Mouse (Mus musculus): ENCODE measurements around the gene Col19a1. TPM values are rescaled to one million over a fixed set of nuclear protein-coding genes. Genes with fewer than 3 reads are reported as not detected.
"Not testable (repeated sequence)": the region's sequence is repeated elsewhere in the genome, so short reads cannot be mapped to it uniquely, and the experiment has no call there.

Col19a1 gene
- 0.31 and 0.68 TPM in 2 replicates for polyA plus RNA-seq (2016; fragmentation: Nextera tagmentation; extraction: Ambion mirVana)

- Histone ChIP-seq H3K4me1 (peaks cover 4% of the 10 kb centered on the region; the same call in 1 of the 2 replicates), H3K4me2 (replicated peaks) (peak within 1 kb of the TSS; percentile 98), H3K36me3 (no peaks in the 10 kb centered on the region), H3K27me3 (peaks cover 56% of the 10 kb centered on the region), H3K9me3 (no peaks in the 10 kb centered on the region), H3K9ac (replicated peaks) (peak within 1 kb of the TSS; percentile 35; the same call in 1 of the 2 replicates), H3K27ac (replicated peaks) (no peak within 1 kb of the TSS), H3K4me3 (peak within 1 kb of the TSS; percentile 55)
- WGBS, result under 1% methylated on average over 22 of the region's 22 CpGs
- ATAC-seq (ENCODE audit: low FRiP score, low read depth), result peak; percentile 64
Observed at GRCm38 (mm10) chr1:24587141-24587541, at the start of gene Col19a1. Gene Col19a1 (minus strand): TSS chr1:24587472.

- no peak overlapping the region for H3K27ac ChIP-seq (replicated peaks)
- no peaks in the 10 kb centered on the region for H3K4me1 ChIP-seq
- H3K4me3 ChIP-seq, result no peak overlapping the region
- H3K36me3 ChIP-seq, result no peaks in the 10 kb centered on the region
- 41% methylated on average over 14 of the region's 14 CpGs for WGBS
- no peaks in the 10 kb centered on the region for H3K9me3 ChIP-seq
- H3K27me3 ChIP-seq, result no peaks in the 10 kb centered on the region
- no peak for ATAC-seq (ENCODE audit: low FRiP score, low read depth)
- H3K4me2 ChIP-seq (replicated peaks), result no peak overlapping the region
- H3K9ac ChIP-seq (replicated peaks), result no peak overlapping the region
Observed at GRCm38 (mm10) chr1:24633553-24634132, 46.4 kb upstream of the Col19a1 start.

- H3K4me1 ChIP-seq; H3K27me3 ChIP-seq; H3K9ac ChIP-seq (replicated peaks); H3K36me3 ChIP-seq; H3K4me3 ChIP-seq; H3K4me2 ChIP-seq (replicated peaks); H3K27ac ChIP-seq (replicated peaks); ATAC-seq (ENCODE audit: low FRiP score, low read depth); H3K9me3 ChIP-seq: not testable (repeated sequence)
- 0% methylated on average over 1 of the region's 2 CpGs for WGBS
Observed at GRCm38 (mm10) chr1:24612556-24612955, 25.3 kb upstream of the Col19a1 start.

- 96% methylated on average over 19 of the region's 19 CpGs for WGBS
- H3K9me3 ChIP-seq, result no peaks in the 10 kb centered on the region
- ATAC-seq (ENCODE audit: low FRiP score, low read depth), result no peak
- no peak overlapping the region for H3K9ac ChIP-seq (replicated peaks)
- H3K4me3 ChIP-seq, result no peak overlapping the region
- H3K27ac ChIP-seq (replicated peaks), result no peak overlapping the region
- H3K4me2 ChIP-seq (replicated peaks), result no peak overlapping the region
- H3K27me3 ChIP-seq, result no peaks in the 10 kb centered on the region
- no peaks in the 10 kb centered on the region for H3K36me3 ChIP-seq
- H3K4me1 ChIP-seq, result no peaks in the 10 kb centered on the region
Observed at GRCm38 (mm10) chr1:24595096-24595495, 7.8 kb upstream of the Col19a1 start.

GRCm38 (mm10) chr1:24586370-24587140 lies 717 bp downstream of the Col19a1 start:
- peak; percentile 82 for ATAC-seq (ENCODE audit: low FRiP score, low read depth)
- H3K36me3 ChIP-seq, result no peaks in the 10 kb centered on the region
- H3K9ac ChIP-seq (replicated peaks), result peak overlapping the region; percentile 35; the same call in 1 of the 2 replicates
- H3K27me3 ChIP-seq, result peaks cover 56% of the 10 kb centered on the region
- H3K9me3 ChIP-seq, result no peaks in the 10 kb centered on the region
- no peak overlapping the region for H3K27ac ChIP-seq (replicated peaks)
- peaks cover 4% of the 10 kb centered on the region; the same call in 1 of the 2 replicates for H3K4me1 ChIP-seq
- peak overlapping the region; percentile 55 for H3K4me3 ChIP-seq
- 1% methylated on average over 72 of the region's 72 CpGs for WGBS
- peak overlapping the region; percentile 98 for H3K4me2 ChIP-seq (replicated peaks)

- Histone ChIP-seq H3K27me3 (no peaks in the 10 kb centered on the region), H3K4me3 (no peak overlapping the region), H3K9ac (replicated peaks) (no peak overlapping the region), H3K36me3 (no peaks in the 10 kb centered on the region), H3K27ac (replicated peaks) (no peak overlapping the region), H3K4me1 (no peaks in the 10 kb centered on the region), H3K9me3 (no peaks in the 10 kb centered on the region), H3K4me2 (replicated peaks) (no peak overlapping the region)
- ATAC-seq (ENCODE audit: low FRiP score, low read depth), result no peak
- 86% methylated on average over 8 of the region's 8 CpGs for WGBS
Observed at GRCm38 (mm10) chr1:24572602-24573001, 14.7 kb downstream of the Col19a1 start.

GRCm38 (mm10) chr1:24564113-24564512 lies 23.2 kb downstream of the Col19a1 start:
- H3K4me1 ChIP-seq, result no peaks in the 10 kb centered on the region
- no peak overlapping the region for H3K9ac ChIP-seq (replicated peaks)
- H3K27ac ChIP-seq (replicated peaks), result no peak overlapping the region
- H3K36me3 ChIP-seq, result no peaks in the 10 kb centered on the region
- WGBS, result 57% methylated on average over 2 of the region's 2 CpGs
- no peaks in the 10 kb centered on the region for H3K9me3 ChIP-seq
- ATAC-seq (ENCODE audit: low FRiP score, low read depth), result no peak
- H3K27me3 ChIP-seq, result no peaks in the 10 kb centered on the region
- H3K4me2 ChIP-seq (replicated peaks), result no peak overlapping the region
- H3K4me3 ChIP-seq, result no peak overlapping the region

GRCm38 (mm10) chr1:24558005-24558404 lies 29.3 kb downstream of the Col19a1 start:
- H3K27me3 ChIP-seq, result no peaks in the 10 kb centered on the region
- H3K9ac ChIP-seq (replicated peaks), result no peak overlapping the region
- no peak for ATAC-seq (ENCODE audit: low FRiP score, low read depth)
- no peaks in the 10 kb centered on the region for H3K36me3 ChIP-seq
- no peaks in the 10 kb centered on the region; the same call in 1 of the 2 replicates for H3K4me1 ChIP-seq
- no peaks in the 10 kb centered on the region for H3K9me3 ChIP-seq
- no peak overlapping the region for H3K4me3 ChIP-seq
- 60% methylated on average over 10 of the region's 10 CpGs for WGBS
- no peak overlapping the region for H3K27ac ChIP-seq (replicated peaks)
- H3K4me2 ChIP-seq (replicated peaks), result no peak overlapping the region

- Histone ChIP-seq H3K9ac (replicated peaks) (no peak overlapping the region), H3K9me3 (no peaks in the 10 kb centered on the region), H3K27ac (replicated peaks) (no peak overlapping the region), H3K36me3 (no peaks in the 10 kb centered on the region), H3K4me3 (no peak overlapping the region), H3K27me3 (no peaks in the 10 kb centered on the region), H3K4me2 (replicated peaks) (no peak overlapping the region), H3K4me1 (no peaks in the 10 kb centered on the region; the same call in 1 of the 2 replicates)
- no peak for ATAC-seq (ENCODE audit: low FRiP score, low read depth)
- 43% methylated on average over 4 of the region's 4 CpGs for WGBS
Observed at GRCm38 (mm10) chr1:24553462-24553861, 33.8 kb downstream of the Col19a1 start.

- no peak overlapping the region for H3K4me2 ChIP-seq (replicated peaks)
- H3K9me3 ChIP-seq, result no peaks in the 10 kb centered on the region
- H3K9ac ChIP-seq (replicated peaks), result no peak overlapping the region
- ATAC-seq (ENCODE audit: low FRiP score, low read depth), result no peak
- H3K4me1 ChIP-seq, result no peaks in the 10 kb centered on the region
- no peaks in the 10 kb centered on the region for H3K27me3 ChIP-seq
- H3K36me3 ChIP-seq, result no peaks in the 10 kb centered on the region
- no peak overlapping the region for H3K27ac ChIP-seq (replicated peaks)
- no peak overlapping the region for H3K4me3 ChIP-seq
- 79% methylated on average over 18 of the region's 18 CpGs for WGBS
Observed at GRCm38 (mm10) chr1:24550560-24551280, 36.6 kb downstream of the Col19a1 start.

GRCm38 (mm10) chr1:24550031-24550430 lies 37.2 kb downstream of the Col19a1 start:
- Histone ChIP-seq H3K4me3 (no peak overlapping the region), H3K4me1 (no peaks in the 10 kb centered on the region), H3K27me3 (no peaks in the 10 kb centered on the region), H3K36me3 (no peaks in the 10 kb centered on the region), H3K9ac (replicated peaks) (no peak overlapping the region), H3K9me3 (no peaks in the 10 kb centered on the region), H3K4me2 (replicated peaks) (no peak overlapping the region), H3K27ac (replicated peaks) (no peak overlapping the region)
- no peak for ATAC-seq (ENCODE audit: low FRiP score, low read depth)
- WGBS, result 79% methylated on average over 10 of the region's 10 CpGs

GRCm38 (mm10) chr1:24549050-24549449 lies 38.2 kb downstream of the Col19a1 start:
- no peak for ATAC-seq (ENCODE audit: low FRiP score, low read depth)
- H3K4me2 ChIP-seq (replicated peaks), result no peak overlapping the region
- no peaks in the 10 kb centered on the region for H3K27me3 ChIP-seq
- no peak overlapping the region for H3K27ac ChIP-seq (replicated peaks)
- H3K4me3 ChIP-seq, result no peak overlapping the region
- H3K9ac ChIP-seq (replicated peaks), result no peak overlapping the region
- H3K36me3 ChIP-seq, result no peaks in the 10 kb centered on the region
- no peaks in the 10 kb centered on the region for H3K4me1 ChIP-seq
- H3K9me3 ChIP-seq, result no peaks in the 10 kb centered on the region
- 85% methylated on average over 8 of the region's 8 CpGs for WGBS

Data from midbrain, embryonic 12.5 days (tissue).